Mouse (Mus musculus): ENCODE measurements around the gene Ppm1g.

DNA sequence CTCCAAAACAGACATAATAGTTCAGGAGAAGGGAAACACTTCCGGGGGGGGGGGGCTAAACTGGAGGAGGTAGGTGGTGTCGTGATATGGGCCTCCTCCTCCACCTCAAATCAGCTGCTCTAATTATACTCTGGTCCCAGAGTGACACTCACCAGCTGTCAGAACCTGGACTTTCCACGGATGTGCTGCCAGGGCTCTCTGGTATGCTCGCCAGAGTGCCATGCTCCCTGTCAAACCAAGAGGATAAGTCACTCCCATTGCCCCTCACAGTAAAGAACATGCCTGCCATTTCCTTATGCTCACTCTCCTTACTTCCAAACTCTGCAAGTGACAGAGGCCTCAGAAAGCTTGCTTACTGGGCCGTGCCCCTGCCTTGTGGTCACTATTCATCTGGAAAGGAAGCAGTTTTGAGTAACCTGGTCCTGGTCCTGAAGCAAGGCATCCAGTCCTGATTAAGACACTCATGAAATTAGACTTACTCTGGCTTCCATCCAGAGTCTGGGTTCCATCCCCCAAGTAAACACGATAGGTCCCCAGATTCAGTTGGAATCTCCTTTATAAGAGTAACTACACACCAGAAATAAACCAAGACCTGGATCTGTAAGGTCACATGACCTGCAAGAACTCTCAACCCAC is 66.9 kb downstream of the Ppm1g start:
- no peak for TF ChIP-seq CTCF (IDR thresholded peaks at IDR 0.05; ENCODE audit: borderline replicate concordance, insufficient read depth, low read depth, low read length)
- no peak for TF ChIP-seq POLR2A (IDR thresholded peaks at IDR 0.05; ENCODE audit: borderline replicate concordance, insufficient read depth, low read length)
